Mouse (Mus musculus): ENCODE results near the gene Mrpl1. TPM values are rescaled to one million over a fixed set of nuclear protein-coding genes. Genes with fewer than 3 reads are reported as not detected.

Gene Mrpl1
- total RNA-seq, 2 experiments from 2014 or later, result 25.5 to 28.0 TPM

- intact Hi-C loops (cut with DNase I), result no loop called here
- no peak for DNase-seq
Observed at GRCm38 (mm10) chr5:96305786-96306185, 96.5 kb downstream of the Mrpl1 start.

GRCm38 (mm10) chr5:96306271-96306670, 97.0 kb downstream of the Mrpl1 start:
- intact Hi-C loops (cut with DNase I), result no loop called here
- no peak for DNase-seq

- intact Hi-C loops (cut with DNase I), result no loop called here
- DNase-seq, result no peak
Observed at GRCm38 (mm10) chr5:96306826-96307225, 97.5 kb downstream of the Mrpl1 start.

GRCm38 (mm10) chr5:96308086-96308485, 98.8 kb downstream of the Mrpl1 start:
- intact Hi-C loops (cut with DNase I), result no loop called here

GRCm38 (mm10) chr5:96308645-96309044, 99.4 kb downstream of the Mrpl1 start:
- DNase-seq, result no peak
- intact Hi-C loops (cut with DNase I), result no loop called here

More at GRCm38 (mm10) chr5:96308086-96308485, 98.8 kb downstream of the Mrpl1 start:
- DNase-seq, result no peak

GRCm38 (mm10) chr5:96309566-96309965, 100.3 kb downstream of the Mrpl1 start:
- no peak for DNase-seq
- intact Hi-C loops (cut with DNase I), result no loop called here

- intact Hi-C loops (cut with DNase I), result no loop called here
- no peak for DNase-seq
Observed at GRCm38 (mm10) chr5:96311677-96312076, 102.4 kb downstream of the Mrpl1 start.

Other genes starting within 250 kb of the Mrpl1 start
- gene Cnot6l, start 45.3 kb upstream of the Mrpl1 start, total RNA-seq (2021), result 10 to 100 TPM; 76.2 to 81.2 TPM
- gene Fras1, start 164.5 kb downstream of the Mrpl1 start, total RNA-seq (2021), result 1 to 10 TPM; 3.5 to 5.4 TPM

All from heart, postnatal 14 days (tissue).